Mouse (Mus musculus): Measurements from ENCODE around the gene Rbm18.

- TF ChIP-seq CTCF (IDR thresholded peaks at IDR 0.05; ENCODE audit: low read depth, low read length) (no peak), POLR2A (IDR thresholded peaks at IDR 0.05; ENCODE audit: borderline replicate concordance, low read depth, low read length) (no peak)
Observed at GRCm38 (mm10) chr2:36104956-36105741, 31.4 kb downstream of the Rbm18 start, which contains the start of gene Lhx6.

All from bone marrow macrophage, adult 2 months (primary cell).